Mouse (Mus musculus): Measurements from ENCODE around the gene Gm26657.

Gene Gm26657

GRCm38 (mm10) chr4:56757693-56758092 is 17.8 kb downstream of the Gm26657 start:
- DNase-seq (ENCODE audit: low spot score), result no peak

- DNase-seq (ENCODE audit: low spot score), result no peak
These were observed 28.0 kb downstream of the Gm26657 start for GRCm38 (mm10) chr4:56767861-56768284.

GRCm38 (mm10) chr4:56768913-56769312 is 29.0 kb downstream of the Gm26657 start:
- no peak for DNase-seq (ENCODE audit: low spot score)

GRCm38 (mm10) chr4:56771065-56771464 is 31.2 kb downstream of the Gm26657 start:
- DNase-seq (ENCODE audit: low spot score), result no peak

Measured in ovary, postnatal 10 days (tissue).